Mouse (Mus musculus) lung, adult 2 months (tissue): ENCODE measurements around the gene Ttc23l.
"Not testable (repeated sequence)": the region's sequence is repeated elsewhere in the genome, so short reads cannot be mapped to it uniquely, and the experiment has no call there.

Experiments used
- CTCF ChIP-seq: fragments of 200-500 bp; IDR thresholded peaks from 2 replicates; pipeline ENCODE4 v1.5.1; 2011; ENCODE audit warnings: mild to moderate bottlenecking, low read length, control low read depth; ENCODE audit not compliant: insufficient read depth
- POLR2A ChIP-seq: fragments of 200-500 bp; IDR thresholded peaks from 2 replicates; pipeline ENCODE4 v1.6.1; 2011; ENCODE audit warnings: low read depth, mild to moderate bottlenecking, control low read depth, low read length, borderline replicate concordance; ENCODE audit errors: extremely low read depth

GRCm38 (mm10) chr15:10533361-10533760 lies 25.1 kb downstream of the Ttc23l start:
- not testable (repeated sequence) for TF ChIP-seq CTCF, POLR2A
